Mouse (Mus musculus) ES-E14 (cell line): ENCODE results near the gene Vill. TPM values are rescaled to one million over a fixed set of nuclear protein-coding genes. Genes with fewer than 3 reads are reported as not detected.
A peak's percentile ranks its signal among the peaks of the same experiment; 100 is the strongest.

Source experiments
- DNase-seq: peaks from one replicate; pipeline ENCODE4 v3.0.0-alpha.2; 2013; ENCODE audit warnings: low read depth, low spot score
- H3K27ac ChIP-seq: 2 replicates; pipeline ENCODE4 v1.5.1; 2012; ENCODE audit warnings: low read depth, mild to moderate bottlenecking, low read length, moderate library complexity, mixed read lengths; ENCODE audit not compliant: poor library complexity, insufficient read depth, severe bottlenecking
- H3K36me3 ChIP-seq: 2 replicates; pipeline ENCODE4 v1.6.1; 2012; ENCODE audit warnings: mild to moderate bottlenecking, low read length, moderate library complexity, mixed read lengths; ENCODE audit not compliant: control insufficient read depth, poor library complexity, insufficient read depth, severe bottlenecking
- H3K4me1 ChIP-seq, 2 experiments: fragments of 150-350 bp in 1 of 2; sonication (generic) in 1 of 2; 2 replicates each; pipeline ENCODE4 v1.6.1; 2012; ENCODE audit warnings: low read length in 2 of 2, mild to moderate bottlenecking in 1 of 2, mixed read lengths in 1 of 2; ENCODE audit not compliant: control insufficient read depth in 2 of 2, insufficient read depth in 2 of 2, poor library complexity in 1 of 2
- H3K4me3 ChIP-seq, 2 experiments: fragments of 150-350 bp in 1 of 2; sonication (generic) in 1 of 2; 2 replicates each; pipeline ENCODE4 v1.5.1; 2012; ENCODE audit warnings: low read length in 2 of 2, low read depth in 1 of 2, mild to moderate bottlenecking in 1 of 2, mixed read lengths in 1 of 2; ENCODE audit not compliant: insufficient read depth in 1 of 2, poor library complexity in 1 of 2, severe bottlenecking in 1 of 2
- H3K9ac ChIP-seq: 2 replicates; pipeline ENCODE4 v1.6.1; 2012; ENCODE audit warnings: low read depth, mild to moderate bottlenecking, low read length, mixed read lengths; ENCODE audit not compliant: poor library complexity, insufficient read depth, severe bottlenecking
- H3K9me3 ChIP-seq: fragments of 150-350 bp; sonication (generic); 2 replicates; pipeline ENCODE4 v1.6.1; 2012; ENCODE audit warnings: low read depth, mild to moderate bottlenecking, low read length; ENCODE audit not compliant: control insufficient read depth, insufficient read depth
- CHD2 ChIP-seq: IDR thresholded peaks from 2 replicates; pipeline ENCODE4 v1.6.1; 2014; ENCODE audit warnings: mild to moderate bottlenecking, low read depth, low read length, inconsistent platforms
- HCFC1 ChIP-seq: IDR thresholded peaks from 2 replicates; pipeline ENCODE4 v1.6.1; 2012; ENCODE audit warnings: low read length, inconsistent platforms, borderline replicate concordance; ENCODE audit not compliant: insufficient read depth
- MAFK ChIP-seq: IDR thresholded peaks from 2 replicates; pipeline ENCODE4 v1.6.1; 2014; ENCODE audit warnings: mild to moderate bottlenecking, low read depth, low read length, inconsistent platforms; ENCODE audit not compliant: insufficient read depth
- ZC3H11A ChIP-seq: IDR thresholded peaks from 2 replicates; pipeline ENCODE4 v1.6.1; 2012; ENCODE audit warnings: low read depth, mild to moderate bottlenecking, inconsistent platforms, low read length, borderline replicate concordance
- ZNF384 ChIP-seq: IDR thresholded peaks from 2 replicates; pipeline ENCODE4 v1.6.1; 2012; ENCODE audit warnings: low read depth, low read length, inconsistent platforms
- in situ Hi-C, 2 experiments: fragments of 600-800 bp; cut with MboI; formaldehyde crosslinking; loops; one replicate each; pipeline ENCODE4 v1.15.1; 2025; ENCODE audit warnings: low sequenced_read_pairs in 2 of 2, inconsistent platforms in 1 of 2; ENCODE audit not compliant: unreplicated experiment in 2 of 2
- total RNA-seq: library from RNA; depleted of rRNA; stranded (reverse); fragments of 300-350 nt; gene quantifications from 2 replicates; pipeline ENCODE4 v1.2.3, GENCODE M21; 2012

Vill gene
- total RNA-seq, 1 experiment: 27.5 TPM

DNA sequence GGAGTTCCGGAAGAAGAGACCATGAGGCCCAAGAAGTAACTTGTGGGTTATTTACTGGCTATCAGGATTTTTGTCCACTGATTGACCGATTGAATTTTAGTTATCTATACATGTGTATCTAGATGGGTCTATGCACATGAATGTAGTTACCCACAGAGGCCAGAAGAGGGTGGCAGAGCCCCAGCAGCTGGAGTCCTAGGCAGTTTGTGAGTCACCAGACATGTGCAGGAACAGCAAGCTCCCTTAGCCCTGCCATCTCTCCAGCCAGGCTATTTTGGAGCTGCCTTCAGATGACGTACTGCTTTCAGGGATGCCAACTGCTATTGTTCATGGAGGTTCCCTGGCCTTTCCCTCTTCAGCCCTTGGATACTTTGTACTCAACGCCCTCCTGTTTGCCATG, 55.0 kb downstream of the Vill start:
- Histone ChIP-seq H3K4me3 (no peak overlapping the region), H3K4me1 (peaks cover 0 to 10% of the 10 kb centered on the region in 2 experiments), H3K9ac (no peak overlapping the region), H3K27ac (no peak overlapping the region), H3K36me3 (no peaks in the 10 kb centered on the region), H3K9me3 (no peaks in the 10 kb centered on the region)
- TF ChIP-seq HCFC1: 0 out of 2 replicates have a peak, but pooled peaks have one; percentile 21
- no peak for TF ChIP-seq CHD2
- TF ChIP-seq ZC3H11A: peak; percentile 78; the same call in 1 of the 2 replicates
- DNase-seq: no peak
- in situ Hi-C loops: no loop called here

DNA sequence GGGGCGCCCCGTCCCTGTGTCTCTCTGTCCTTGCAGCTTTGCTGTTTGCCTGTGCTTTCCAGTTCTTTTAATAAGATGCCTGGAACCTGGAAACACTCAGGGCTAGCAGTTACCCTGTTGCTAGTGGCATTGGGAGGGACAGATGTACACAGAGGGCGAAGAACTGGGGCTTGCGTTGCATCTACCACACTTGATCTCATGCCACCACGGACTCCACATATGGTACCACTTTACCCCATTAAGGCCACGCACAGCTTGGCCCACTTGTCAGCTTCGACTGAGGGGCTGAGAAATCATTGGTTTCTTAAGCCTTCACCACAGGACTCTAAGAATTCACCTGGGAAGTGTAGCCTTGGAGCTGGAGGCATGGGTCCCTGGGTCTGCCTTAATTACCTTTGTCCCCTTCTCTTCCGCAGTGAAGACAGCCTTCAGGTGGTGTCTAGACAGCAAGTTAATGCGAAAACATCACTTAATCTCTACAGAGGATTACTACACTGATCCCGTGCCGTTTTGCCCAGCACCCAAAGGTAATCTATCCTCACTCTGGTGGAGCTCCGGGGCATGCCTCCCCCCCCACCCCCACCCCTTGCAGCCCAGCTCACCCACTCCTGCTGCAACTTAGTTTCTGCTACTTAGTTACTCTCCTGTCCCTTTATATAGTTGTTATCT, 57.2 kb downstream of the Vill start:
- H3K36me3 ChIP-seq: no peaks in the 10 kb centered on the region
- H3K27ac ChIP-seq: no peak overlapping the region; the same call in 1 of the 2 replicates
- H3K9ac ChIP-seq: no peak overlapping the region
- no peak overlapping the region for H3K4me3 ChIP-seq
- in situ Hi-C loops: no loop called here
- no peak for DNase-seq
- TF ChIP-seq ZNF384: no peak
- no peak for TF ChIP-seq MAFK
- TF ChIP-seq CHD2: no peak
- no peak for TF ChIP-seq HCFC1
- TF ChIP-seq ZC3H11A: no peak
- no peaks in the 10 kb centered on the region for H3K9me3 ChIP-seq
- H3K4me1 ChIP-seq: peaks cover 0 to 10% of the 10 kb centered on the region in 2 experiments

DNA sequence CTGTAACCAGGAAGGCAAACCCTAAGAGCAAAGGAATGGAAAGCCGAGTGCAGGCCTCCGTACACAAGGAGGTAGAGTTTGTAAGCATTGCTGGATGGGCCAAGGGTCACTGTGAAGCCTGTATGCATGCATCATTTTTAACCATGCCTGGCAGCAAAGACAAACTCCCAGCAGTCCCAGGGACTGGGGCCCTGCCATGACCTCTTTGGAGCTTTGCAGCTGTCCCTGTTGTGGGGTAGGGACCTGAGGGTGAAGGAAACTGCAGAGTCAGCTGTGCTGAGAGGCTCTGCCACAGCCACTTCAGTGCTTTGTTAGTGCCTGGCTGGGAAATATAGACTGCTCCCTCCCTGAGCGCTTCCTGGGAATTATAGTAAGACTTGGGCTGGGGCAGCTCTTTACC, 58.1 kb downstream of the Vill start:
- peak overlapping the region; percentile 3; the same call in 1 of the 2 replicates for H3K9ac ChIP-seq
- no peaks in the 10 kb centered on the region for H3K36me3 ChIP-seq
- H3K9me3 ChIP-seq: no peaks in the 10 kb centered on the region
- in situ Hi-C loops: no loop called here
- no peak for DNase-seq
- no peak overlapping the region for H3K4me3 ChIP-seq
- H3K27ac ChIP-seq: peak overlapping the region; percentile 6; the same call in 1 of the 2 replicates
- no peak for TF ChIP-seq ZC3H11A
- TF ChIP-seq MAFK: no peak; the same call in 1 of the 2 replicates
- TF ChIP-seq HCFC1: no peak
- TF ChIP-seq CHD2: no peak
- peaks cover 0 to 12% of the 10 kb centered on the region in 2 experiments for H3K4me1 ChIP-seq

DNA sequence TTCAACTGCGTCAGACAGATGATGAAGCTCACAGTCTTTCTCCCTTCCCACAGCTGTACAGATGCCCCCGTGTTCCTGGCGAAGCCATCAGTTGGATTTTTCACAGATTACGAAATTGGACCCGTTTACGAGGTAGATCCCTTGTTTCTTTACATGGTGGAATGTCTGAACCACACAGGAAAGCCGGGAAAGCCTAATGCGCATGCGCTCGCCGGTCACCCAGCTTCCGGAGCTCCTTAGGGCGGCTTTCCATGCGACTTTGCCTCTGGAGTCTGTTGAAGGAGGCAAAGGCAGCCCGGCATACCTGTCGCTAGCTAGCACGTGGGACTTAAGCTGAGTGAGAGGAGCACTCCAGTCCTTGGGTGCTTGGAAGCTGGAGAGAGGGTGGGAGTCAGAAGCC, 62.3 kb downstream of the Vill start:
- in situ Hi-C loops: no loop called here
- no peaks in the 10 kb centered on the region for H3K9me3 ChIP-seq
- peak overlapping the region; percentile 29; the same call in 1 of the 2 replicates for H3K9ac ChIP-seq
- no peak for DNase-seq
- H3K27ac ChIP-seq: no peak overlapping the region
- no peaks in the 10 kb centered on the region for H3K36me3 ChIP-seq
- peaks cover 0 to 9% of the 10 kb centered on the region in 2 experiments; a peak in 3 of 4 replicates for H3K4me1 ChIP-seq
- H3K4me3 ChIP-seq: no peak overlapping the region
- TF ChIP-seq ZNF384 (no peak), HCFC1 (no peak), ZC3H11A (no peak), CHD2 (no peak), MAFK (no peak)
